Mouse (Mus musculus): ENCODE measurements around the gene Cdk5r2. TPM values are rescaled to one million over a fixed set of nuclear protein-coding genes. Genes with fewer than 3 reads are reported as not detected.
A peak's percentile ranks its signal among the peaks of the same experiment; 100 is the strongest.

The Cdk5r2 gene
- total RNA-seq, 2 experiments from 2014 or later: 0.06 TPM; not detected in 1

DNA sequence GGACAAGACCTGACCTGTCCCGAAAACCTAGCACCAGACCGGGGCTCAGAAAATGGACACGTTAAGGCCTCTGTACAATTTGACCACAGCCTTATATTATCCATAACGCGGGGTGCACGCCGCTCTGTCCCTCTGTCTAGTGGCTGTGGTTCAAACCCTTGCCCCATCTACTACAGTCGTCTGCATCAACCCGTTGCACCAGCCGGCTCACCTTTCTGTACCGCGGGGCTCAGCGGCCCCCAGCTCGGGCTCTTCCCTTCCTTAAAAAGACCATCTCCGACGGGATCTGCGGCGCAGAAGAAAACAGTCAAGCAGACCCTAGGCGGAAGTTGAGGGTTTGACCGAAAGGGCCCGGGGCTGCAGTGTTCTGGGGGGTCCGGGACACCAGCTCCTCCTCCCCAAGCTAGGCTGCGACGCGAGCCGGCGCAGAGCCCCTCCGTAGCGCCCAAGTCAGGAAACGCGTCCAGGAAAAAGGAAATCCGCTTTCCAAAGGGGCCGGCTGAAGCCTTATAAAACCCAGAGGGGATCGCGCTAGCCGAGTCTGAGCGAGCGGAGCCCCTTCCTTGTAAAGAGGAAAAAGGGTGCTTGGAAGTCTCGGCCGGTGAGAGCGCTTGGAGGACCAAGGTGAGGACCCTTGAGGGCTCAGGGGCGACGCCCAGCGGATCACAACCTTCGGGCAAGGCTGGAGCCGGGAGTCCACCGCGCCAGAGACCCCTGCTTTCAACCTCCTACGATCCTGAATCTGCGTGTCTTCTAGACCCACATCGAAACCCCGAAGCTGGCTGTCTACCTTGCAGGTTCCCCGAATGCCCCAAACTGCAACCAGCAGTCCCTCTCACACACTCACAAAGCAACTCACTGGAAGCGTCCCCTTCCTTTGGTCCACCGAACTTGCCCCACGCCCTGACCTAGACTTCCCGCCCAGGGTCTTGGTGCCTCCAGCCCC is 29.7 kb downstream of the Cdk5r2 start:
- DNase-seq: no peak
- intact Hi-C loops (cut with DNase I; ENCODE audit: low total_unique reads): no loop called here

DNA sequence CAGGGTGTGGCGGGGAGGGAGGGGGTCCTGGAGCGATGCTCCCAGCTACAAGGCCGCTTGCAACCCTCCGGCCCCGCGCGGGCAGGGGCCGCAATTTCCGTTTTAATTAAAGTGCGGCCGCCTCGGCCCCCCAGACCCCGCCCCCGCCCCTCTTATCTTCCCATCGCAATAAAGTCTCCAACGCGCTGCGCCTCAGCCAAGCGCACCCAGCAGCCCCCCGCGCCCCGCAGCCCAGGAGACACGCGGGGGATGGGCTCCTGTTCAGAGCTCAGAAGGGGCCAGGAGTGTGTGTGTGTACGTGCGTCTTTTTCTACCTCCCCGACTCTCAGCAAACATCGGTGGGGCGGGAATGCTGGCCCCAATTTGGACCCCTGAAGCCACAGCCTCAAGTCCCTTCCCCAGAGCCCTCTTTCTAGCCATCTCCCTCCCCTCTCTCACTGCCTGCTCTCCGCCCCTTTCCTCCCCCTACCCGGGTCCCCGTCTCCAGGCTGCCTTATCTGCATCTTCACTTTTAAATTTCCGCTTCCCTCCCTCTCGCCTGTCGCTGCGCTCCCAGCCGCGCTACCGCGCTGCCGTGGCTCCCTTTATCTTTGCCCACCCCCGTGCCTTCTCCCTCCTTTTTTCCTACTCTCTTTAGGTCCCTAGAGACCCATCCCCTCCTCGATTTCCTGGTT is 30.8 kb downstream of the Cdk5r2 start, which contains the start of gene Fev:
TSS of gene Fev (minus strand) at position 51 of the 674 bp plus-strand sequence.
- DNase-seq: no peak
- intact Hi-C loops (cut with DNase I; ENCODE audit: low total_unique reads): no loop called here

DNA sequence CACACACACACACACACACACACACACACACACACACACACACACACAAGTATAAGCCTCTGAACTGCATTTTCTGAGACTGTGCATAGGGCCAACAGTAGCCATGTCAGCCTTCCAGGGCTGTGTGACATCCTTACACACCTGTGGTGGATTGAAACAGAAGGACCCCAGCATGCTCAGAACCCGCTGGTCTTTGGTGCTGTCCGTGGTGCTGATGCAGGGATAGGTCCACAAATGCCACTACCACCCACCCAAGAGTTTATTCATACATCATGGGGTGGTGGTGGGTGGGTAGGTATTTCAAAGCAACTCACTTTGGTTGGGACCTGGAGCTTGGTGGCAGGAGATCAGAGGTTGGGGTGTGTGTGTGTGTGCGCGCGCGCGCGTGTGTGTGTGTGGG is 36.8 kb downstream of the Cdk5r2 start:
- intact Hi-C loops (cut with DNase I; ENCODE audit: low total_unique reads): no loop called here
- no peak for DNase-seq

DNA sequence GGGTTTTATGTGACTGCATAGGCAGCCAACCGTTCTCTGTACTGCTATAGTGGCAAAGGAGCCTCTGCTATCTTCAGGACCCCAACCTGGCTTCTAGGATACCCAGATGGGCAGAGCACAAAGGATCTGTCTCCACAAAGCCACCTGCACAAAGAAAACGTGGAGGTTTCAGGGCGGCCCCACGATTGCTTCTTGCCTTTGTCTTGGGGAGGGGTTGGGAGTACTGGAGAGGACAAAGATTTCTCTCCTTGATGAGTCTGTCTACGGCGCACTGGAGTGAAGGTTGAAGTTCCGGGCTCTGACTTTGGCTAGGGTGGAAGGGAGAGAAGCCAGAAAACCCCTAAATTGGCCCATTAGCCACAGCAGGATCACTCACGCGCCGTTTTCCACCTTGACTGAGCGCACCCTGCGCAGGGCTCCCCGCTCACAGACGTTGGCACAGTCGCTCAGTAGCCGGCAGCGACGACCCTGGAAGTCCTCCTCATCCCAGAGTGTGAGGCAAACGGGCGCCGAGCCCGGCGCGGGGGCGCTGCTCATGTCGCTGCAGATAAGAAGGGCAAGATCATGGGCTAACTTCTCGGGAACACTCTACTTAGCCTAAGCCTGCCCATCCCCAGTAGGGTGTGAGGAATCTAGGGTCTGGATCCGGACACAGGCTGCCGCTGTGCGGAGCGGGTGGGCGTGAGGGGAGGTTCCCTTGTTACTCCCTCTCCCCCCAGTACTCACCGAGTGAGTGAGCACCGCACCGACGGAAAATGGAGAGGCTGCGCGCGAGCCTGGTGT is 37.8 kb downstream of the Cdk5r2 start:
- no peak for DNase-seq
- intact Hi-C loops (cut with DNase I; ENCODE audit: low total_unique reads): no loop called here

DNA sequence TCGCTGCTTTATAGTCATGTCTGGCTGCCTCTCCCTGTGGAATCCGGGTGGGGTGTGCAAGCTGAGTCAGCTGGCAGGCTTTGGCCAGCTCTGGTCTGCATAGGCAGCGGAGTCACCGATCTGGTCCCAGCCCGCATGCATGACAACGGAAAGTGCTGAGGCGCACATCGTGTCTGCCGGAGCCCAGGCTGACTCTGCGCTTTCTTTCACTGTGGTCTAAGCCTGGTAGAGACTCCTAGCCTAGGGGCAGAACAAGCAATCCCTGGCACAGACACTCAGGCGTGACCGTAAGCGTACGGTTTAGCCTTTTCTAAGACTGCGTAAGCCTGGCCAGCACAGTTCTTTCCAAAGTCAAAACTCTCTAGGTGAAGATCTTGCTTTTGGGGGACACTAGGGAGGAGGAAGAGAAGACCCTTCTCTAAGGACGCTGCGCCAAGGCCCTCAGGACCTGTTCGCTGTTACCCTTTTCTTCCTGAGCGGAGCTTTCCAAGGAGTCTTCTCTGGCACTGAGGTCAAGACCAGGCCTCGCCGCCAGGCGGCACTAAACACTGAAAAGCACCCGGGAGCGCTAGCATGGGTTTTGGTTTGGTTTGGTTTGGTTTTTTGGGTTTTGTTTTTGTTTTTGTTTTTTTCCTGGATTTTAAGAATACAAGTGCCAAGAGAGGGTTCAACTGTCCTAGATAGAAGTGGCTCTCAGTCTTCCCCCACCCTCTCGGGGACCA is 38.6 kb downstream of the Cdk5r2 start, which contains the start of gene Cryba2:
TSS of gene Cryba2 (minus strand) at position 10 of the 722 bp plus-strand sequence.
- no peak for DNase-seq
- intact Hi-C loops (cut with DNase I; ENCODE audit: low total_unique reads): no loop called here

DNA sequence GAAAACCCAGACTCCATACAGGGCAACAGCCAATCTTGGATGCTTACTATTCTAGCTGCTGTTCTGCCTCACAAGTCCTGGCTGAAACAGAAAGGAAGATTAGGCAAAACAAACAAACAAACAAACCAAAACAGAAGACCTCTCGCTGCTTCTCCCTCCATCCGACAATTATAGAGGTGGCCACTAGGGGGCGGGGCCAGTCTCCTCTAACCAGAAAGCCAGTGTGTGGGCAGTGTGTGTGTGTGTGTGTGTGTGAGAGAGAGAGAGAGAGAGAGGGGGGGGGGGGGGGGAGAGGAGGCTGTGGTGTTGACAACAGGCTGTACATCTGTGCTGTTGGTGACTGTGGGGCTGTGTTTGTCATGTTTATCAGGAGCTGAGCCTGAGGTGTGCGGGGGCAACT is 40.2 kb downstream of the Cdk5r2 start:
- DNase-seq: peak; percentile 59

DNA sequence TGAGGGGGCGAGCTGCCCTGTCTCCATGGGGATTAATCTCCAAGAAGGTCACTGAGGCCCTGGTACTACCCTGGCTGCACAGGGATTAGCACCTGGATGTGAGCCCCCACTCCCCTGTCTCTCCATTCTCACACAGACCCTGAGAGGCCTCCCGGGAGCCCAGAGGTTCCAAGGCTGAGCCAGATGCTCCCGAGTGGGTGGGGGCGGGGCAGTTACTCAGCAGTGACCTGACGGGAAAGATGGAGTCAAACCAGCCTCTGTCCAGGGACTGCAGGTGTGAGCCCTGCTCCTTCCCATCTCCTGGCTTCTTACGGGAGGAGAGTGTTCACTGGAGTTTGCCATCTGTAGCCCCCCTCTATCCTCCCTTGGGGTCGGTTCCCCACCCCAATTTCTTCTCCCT is 43.2 kb downstream of the Cdk5r2 start:
- intact Hi-C loops (cut with DNase I; ENCODE audit: low total_unique reads): no loop called here
- DNase-seq: no peak

More for the DNA sequence above, 40.2 kb downstream of the Cdk5r2 start:
- intact Hi-C loops (cut with DNase I; ENCODE audit: low total_unique reads): no loop called here

DNA sequence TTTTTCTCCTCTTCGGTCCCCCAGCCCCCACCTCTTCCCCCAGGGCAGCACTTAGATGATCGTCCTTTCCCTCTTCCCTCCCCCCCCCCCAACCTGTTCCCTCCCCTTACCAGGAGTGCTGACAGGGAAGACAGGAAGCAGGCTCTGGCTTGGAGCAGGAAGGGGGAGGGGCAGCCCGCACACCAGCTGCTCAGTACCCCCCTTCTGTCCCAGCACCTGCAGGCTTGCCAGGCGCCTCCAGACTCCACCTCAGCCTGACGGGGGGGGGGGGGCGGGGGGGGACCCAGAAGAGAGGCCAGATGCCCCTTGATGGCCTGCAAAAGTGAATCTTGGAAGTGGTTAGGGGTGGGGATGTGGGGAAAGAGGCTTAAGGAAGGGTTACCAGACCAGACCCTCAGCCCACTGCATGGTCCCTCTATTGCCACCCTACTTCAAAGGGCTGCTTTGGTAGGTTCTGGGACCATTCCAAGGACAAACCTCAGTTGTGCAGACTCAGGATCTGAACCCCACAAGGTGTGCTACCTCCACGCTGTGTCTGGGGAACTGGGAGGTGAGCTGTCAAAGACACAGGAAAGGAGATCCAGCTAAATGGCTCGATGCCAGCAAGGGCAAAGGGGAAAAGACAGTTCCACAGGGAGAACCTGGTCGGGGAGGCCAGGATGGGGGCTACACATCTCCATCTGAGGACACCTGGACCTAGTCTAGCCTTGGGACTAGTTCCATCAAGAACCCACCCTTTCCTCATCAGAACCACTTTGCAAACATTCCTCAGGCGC is 44.1 kb downstream of the Cdk5r2 start:
- intact Hi-C loops (cut with DNase I; ENCODE audit: low total_unique reads): no loop called here
- DNase-seq: no peak

DNA sequence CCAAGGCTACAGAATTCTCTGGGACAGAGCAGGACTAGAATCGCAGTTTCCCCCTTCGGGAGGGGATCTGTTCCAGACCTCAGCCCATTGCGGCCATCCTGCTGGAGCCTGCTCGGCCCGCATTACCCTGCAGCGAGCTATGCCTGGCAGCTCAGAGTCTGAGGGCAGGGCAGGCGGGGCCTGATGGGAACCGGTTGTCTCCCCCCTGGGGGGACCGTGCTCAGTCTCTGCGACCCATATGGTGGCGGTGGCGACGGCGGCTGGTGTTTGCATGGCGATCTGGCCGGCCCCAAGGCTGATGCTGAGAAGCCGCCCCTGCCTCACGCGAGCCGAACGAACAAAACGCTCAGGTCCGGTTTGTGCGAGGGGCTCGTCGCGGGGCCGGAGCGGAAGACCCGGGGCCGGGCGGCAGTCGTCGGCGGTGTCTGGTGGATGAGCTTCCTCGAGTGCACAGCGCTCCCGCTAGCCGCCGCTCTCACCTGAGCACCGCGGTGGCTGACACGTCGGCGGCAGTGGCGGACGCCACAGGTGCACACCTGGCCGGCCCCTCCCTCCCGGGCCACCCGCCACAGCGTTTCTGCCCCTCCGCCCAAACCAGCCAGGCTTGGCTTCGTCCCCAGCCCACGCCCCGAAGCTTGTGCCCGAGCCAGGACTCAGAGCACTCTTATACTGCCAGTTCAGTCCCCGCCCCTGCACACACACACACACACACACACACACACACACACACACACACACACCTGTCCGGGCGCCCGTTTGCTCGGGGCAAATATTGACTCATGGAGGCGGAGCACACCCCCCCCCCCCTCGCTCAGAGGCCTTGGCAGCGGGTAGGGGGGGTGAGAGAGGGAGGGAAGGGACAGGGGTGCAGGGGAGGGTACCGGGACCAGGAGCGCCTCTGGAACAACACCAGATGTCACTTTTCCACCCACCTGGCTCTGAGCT is 45.9 kb downstream of the Cdk5r2 start:
- intact Hi-C loops (cut with DNase I; ENCODE audit: low total_unique reads): no loop called here
- no peak for DNase-seq

DNA sequence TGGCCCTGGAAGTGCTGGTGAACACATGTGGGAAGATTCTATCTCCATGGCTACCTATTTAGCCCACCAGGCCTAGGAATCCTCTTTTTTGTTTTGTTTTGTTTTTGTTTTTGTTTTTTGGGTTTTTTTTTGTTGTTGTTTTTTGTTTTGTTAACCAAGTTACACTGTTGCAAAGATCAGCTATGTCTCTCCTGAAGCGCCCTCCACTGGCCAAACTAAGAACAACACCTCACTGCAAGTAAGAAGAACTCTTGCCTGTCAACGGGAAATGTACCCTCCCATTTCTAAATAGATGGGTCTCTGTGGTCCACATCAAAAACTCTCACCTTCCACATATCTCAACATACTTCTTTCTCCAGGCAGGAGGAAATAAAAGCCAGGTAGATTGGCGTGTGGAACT is 47.0 kb downstream of the Cdk5r2 start:
- no peak for DNase-seq
- intact Hi-C loops (cut with DNase I; ENCODE audit: low total_unique reads): no loop called here

DNA sequence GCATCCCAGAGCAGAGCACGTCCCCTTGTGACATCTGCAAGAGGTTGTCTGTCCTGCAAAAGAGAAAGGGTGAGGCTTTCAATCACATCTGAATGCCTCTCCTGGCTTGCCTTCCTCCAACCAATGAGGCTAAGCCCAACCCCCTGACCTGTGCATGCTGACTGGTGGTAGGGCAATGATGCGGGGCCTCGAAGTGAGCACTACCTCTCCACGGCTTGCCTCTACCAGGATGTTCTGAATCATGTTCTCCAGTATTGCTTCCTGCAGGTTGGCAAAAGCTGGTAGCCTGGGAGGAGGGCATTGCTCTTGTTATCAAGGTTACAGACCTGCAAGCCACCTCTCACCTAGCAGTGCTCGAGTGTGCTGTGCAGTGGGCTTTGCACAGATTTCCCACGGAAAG is 47.5 kb downstream of the Cdk5r2 start:
- intact Hi-C loops (cut with DNase I; ENCODE audit: low total_unique reads): no loop called here
- DNase-seq: no peak

Small RNAs within 50 kb of the gene (microRNA-seq; reads per million reads assigned to microRNA genes)
- gene Mir375: 6.0 to 9.6 reads per million in 2 experiments

Other genes with a start within 250 kb of the Cdk5r2 start
- gene Ttll4, start 193.2 kb upstream of the Cdk5r2 start, total RNA-seq (2021): 10 to 100 TPM in 1 of 2 experiments, 1 to 10 TPM in 1; 9.1 to 10.5 TPM
- 10 to 100 TPM in 1 of 2 experiments, 1 to 10 TPM in 1; 9.9 to 22.2 TPM for gene Cyp27a1, start 141.4 kb upstream of the Cdk5r2 start, total RNA-seq (2021)
- 100 to 1,000 TPM in 1 of 2 experiments, 10 to 100 TPM in 1; 76.2 to 109 TPM for gene Prkag3, start 105.7 kb upstream of the Cdk5r2 start, total RNA-seq (2021)
- 1 to 10 TPM in 1 of 2 experiments, under 1 TPM in 1; 0.49 to 1.7 TPM for gene Wnt6, start 83.0 kb upstream of the Cdk5r2 start, total RNA-seq (2021)
- under 1 TPM in 1 of 2 experiments, not detected in 1; 0.10 TPM for gene Wnt10a, start 63.4 kb upstream of the Cdk5r2 start, total RNA-seq (2021)
- not detected for gene Fev, start 30.5 kb downstream of the Cdk5r2 start, total RNA-seq (2021)
- not detected for gene Cryba2, start 38.2 kb downstream of the Cdk5r2 start, total RNA-seq (2021)
- gene Cfap65, start 80.7 kb downstream of the Cdk5r2 start, total RNA-seq (2021): not detected
- gene Ihh, start 96.7 kb downstream of the Cdk5r2 start, total RNA-seq (2021): under 1 TPM; 0.10 to 0.20 TPM